Mouse (Mus musculus): ENCODE data around the gene Ngdn. TPM values are rescaled to one million over a fixed set of nuclear protein-coding genes. Genes with fewer than 3 reads are reported as not detected.

Ngdn gene
- total RNA-seq, 1 experiment, result 53.5 TPM

- DNase-seq (ENCODE audit: low read depth, low spot score), result no peak
- Histone ChIP-seq H3K4me1 (ENCODE audit: control insufficient read depth in 2 of 2, insufficient read depth in 2 of 2, low read length in 2 of 2, poor library complexity in 1 of 2) (peaks cover 7 to 14% of the 10 kb centered on the region in 2 experiments; a peak in 2 of 4 replicates), H3K36me3 (ENCODE audit: control insufficient read depth, insufficient read depth, low read length, poor library complexity, severe bottlenecking) (no peaks in the 10 kb centered on the region), H3K4me3 (ENCODE audit: insufficient read depth in 1 of 2, low read depth in 1 of 2, low read length in 2 of 2, poor library complexity in 1 of 2, severe bottlenecking in 1 of 2) (no peak overlapping the region), H3K27ac (ENCODE audit: insufficient read depth, low read depth, low read length, poor library complexity, severe bottlenecking) (no peak overlapping the region), H3K9ac (ENCODE audit: insufficient read depth, low read depth, low read length, poor library complexity, severe bottlenecking) (no peak overlapping the region), H3K9me3 (ENCODE audit: control insufficient read depth, insufficient read depth, low read depth, low read length) (no peaks in the 10 kb centered on the region)
- in situ Hi-C loops (cut with MboI; ENCODE audit: low sequenced_read_pairs in 2 of 2, unreplicated experiment in 2 of 2), result no loop called here
- TF ChIP-seq HCFC1 (IDR thresholded peaks at IDR 0.05; ENCODE audit: borderline replicate concordance, insufficient read depth, low read length) (no peak), MAFK (IDR thresholded peaks at IDR 0.05; ENCODE audit: insufficient read depth, low read depth, low read length) (no peak), CHD2 (IDR thresholded peaks at IDR 0.05; ENCODE audit: low read depth, low read length) (no peak), ZC3H11A (IDR thresholded peaks at IDR 0.05; ENCODE audit: borderline replicate concordance, low read depth, low read length) (no peak), ZNF384 (IDR thresholded peaks at IDR 0.05; ENCODE audit: low read depth, low read length) (no peak)
Observed at GRCm38 (mm10) chr14:55052496-55052895, 37.2 kb downstream of the Ngdn start.

GRCm38 (mm10) chr14:55053050-55053449 is 37.8 kb downstream of the Ngdn start:
- DNase-seq (ENCODE audit: low read depth, low spot score), result no peak
- H3K4me1 ChIP-seq (ENCODE audit: control insufficient read depth in 2 of 2, insufficient read depth in 2 of 2, low read length in 2 of 2, poor library complexity in 1 of 2), result peaks cover 5 to 11% of the 10 kb centered on the region in 2 experiments; a peak in 2 of 4 replicates

GRCm38 (mm10) chr14:55053708-55054190 is 38.5 kb downstream of the Ngdn start:
- in situ Hi-C loops (cut with MboI; ENCODE audit: low sequenced_read_pairs in 2 of 2, unreplicated experiment in 2 of 2), result no loop called here
- Histone ChIP-seq H3K4me3 (ENCODE audit: insufficient read depth in 1 of 2, low read depth in 1 of 2, low read length in 2 of 2, poor library complexity in 1 of 2, severe bottlenecking in 1 of 2) (no peak overlapping the region), H3K27ac (ENCODE audit: insufficient read depth, low read depth, low read length, poor library complexity, severe bottlenecking) (no peak overlapping the region), H3K9me3 (ENCODE audit: control insufficient read depth, insufficient read depth, low read depth, low read length) (no peaks in the 10 kb centered on the region), H3K4me1 (ENCODE audit: control insufficient read depth in 2 of 2, insufficient read depth in 2 of 2, low read length in 2 of 2, poor library complexity in 1 of 2) (peaks cover 4 to 9% of the 10 kb centered on the region in 2 experiments; a peak in 1 of 4 replicates), H3K36me3 (ENCODE audit: control insufficient read depth, insufficient read depth, low read length, poor library complexity, severe bottlenecking) (no peaks in the 10 kb centered on the region), H3K9ac (ENCODE audit: insufficient read depth, low read depth, low read length, poor library complexity, severe bottlenecking) (no peak overlapping the region)
- DNase-seq (ENCODE audit: low read depth, low spot score), result no peak
- TF ChIP-seq HCFC1 (IDR thresholded peaks at IDR 0.05; ENCODE audit: borderline replicate concordance, insufficient read depth, low read length), result no peak
- TF ChIP-seq MAFK (IDR thresholded peaks at IDR 0.05; ENCODE audit: insufficient read depth, low read depth, low read length), result no peak
- TF ChIP-seq ZNF384 (IDR thresholded peaks at IDR 0.05; ENCODE audit: low read depth, low read length), result no peak
- TF ChIP-seq ZC3H11A (IDR thresholded peaks at IDR 0.05; ENCODE audit: borderline replicate concordance, low read depth, low read length), result no peak
- no peak for TF ChIP-seq CHD2 (IDR thresholded peaks at IDR 0.05; ENCODE audit: low read depth, low read length)

More at GRCm38 (mm10) chr14:55053050-55053449, 37.8 kb downstream of the Ngdn start:
- H3K4me3 ChIP-seq (ENCODE audit: insufficient read depth in 1 of 2, low read depth in 1 of 2, low read length in 2 of 2, poor library complexity in 1 of 2, severe bottlenecking in 1 of 2), result no peak overlapping the region
- H3K9me3 ChIP-seq (ENCODE audit: control insufficient read depth, insufficient read depth, low read depth, low read length), result no peaks in the 10 kb centered on the region
- no peak overlapping the region for H3K27ac ChIP-seq (ENCODE audit: insufficient read depth, low read depth, low read length, poor library complexity, severe bottlenecking)
- H3K36me3 ChIP-seq (ENCODE audit: control insufficient read depth, insufficient read depth, low read length, poor library complexity, severe bottlenecking), result no peaks in the 10 kb centered on the region
- in situ Hi-C loops (cut with MboI; ENCODE audit: low sequenced_read_pairs in 2 of 2, unreplicated experiment in 2 of 2), result no loop called here
- H3K9ac ChIP-seq (ENCODE audit: insufficient read depth, low read depth, low read length, poor library complexity, severe bottlenecking), result no peak overlapping the region
- TF ChIP-seq CHD2 (IDR thresholded peaks at IDR 0.05; ENCODE audit: low read depth, low read length), result no peak
- TF ChIP-seq ZNF384 (IDR thresholded peaks at IDR 0.05; ENCODE audit: low read depth, low read length), result no peak
- TF ChIP-seq HCFC1 (IDR thresholded peaks at IDR 0.05; ENCODE audit: borderline replicate concordance, insufficient read depth, low read length), result no peak
- no peak for TF ChIP-seq MAFK (IDR thresholded peaks at IDR 0.05; ENCODE audit: insufficient read depth, low read depth, low read length)
- no peak for TF ChIP-seq ZC3H11A (IDR thresholded peaks at IDR 0.05; ENCODE audit: borderline replicate concordance, low read depth, low read length)

- peaks cover 5 to 7% of the 10 kb centered on the region in 2 experiments; a peak in 2 of 4 replicates for H3K4me1 ChIP-seq (ENCODE audit: control insufficient read depth in 2 of 2, insufficient read depth in 2 of 2, low read length in 2 of 2, poor library complexity in 1 of 2)
- no peaks in the 10 kb centered on the region for H3K9me3 ChIP-seq (ENCODE audit: control insufficient read depth, insufficient read depth, low read depth, low read length)
- no peak for TF ChIP-seq MAFK (IDR thresholded peaks at IDR 0.05; ENCODE audit: insufficient read depth, low read depth, low read length)
- TF ChIP-seq CHD2 (IDR thresholded peaks at IDR 0.05; ENCODE audit: low read depth, low read length), result no peak
- no peak for TF ChIP-seq ZNF384 (IDR thresholded peaks at IDR 0.05; ENCODE audit: low read depth, low read length)
- in situ Hi-C loops (cut with MboI; ENCODE audit: low sequenced_read_pairs in 2 of 2, unreplicated experiment in 2 of 2), result no loop called here
- no peak overlapping the region for H3K9ac ChIP-seq (ENCODE audit: insufficient read depth, low read depth, low read length, poor library complexity, severe bottlenecking)
- H3K27ac ChIP-seq (ENCODE audit: insufficient read depth, low read depth, low read length, poor library complexity, severe bottlenecking), result no peak overlapping the region
- no peak for DNase-seq (ENCODE audit: low read depth, low spot score)
- no peak overlapping the region for H3K4me3 ChIP-seq (ENCODE audit: insufficient read depth in 1 of 2, low read depth in 1 of 2, low read length in 2 of 2, poor library complexity in 1 of 2, severe bottlenecking in 1 of 2)
- no peaks in the 10 kb centered on the region for H3K36me3 ChIP-seq (ENCODE audit: control insufficient read depth, insufficient read depth, low read length, poor library complexity, severe bottlenecking)
Observed at GRCm38 (mm10) chr14:55054191-55054749, 39.0 kb downstream of the Ngdn start.
